Mouse (Mus musculus) spleen, adult 2 months (tissue): Measurements from ENCODE around the gene Prl3d1. TPM values are rescaled to one million over a fixed set of nuclear protein-coding genes. Genes with fewer than 3 reads are reported as not detected.
"Not testable (repeated sequence)": the region's sequence is repeated elsewhere in the genome, so short reads cannot be mapped to it uniquely, and the experiment has no call there.

Experiments used
- DNase-seq, 2 experiments: peaks; one replicate each; pipeline versions ENCODE4 v3.0.0 to v3.0.0-alpha.2; 2012 to 2021; ENCODE audit warnings: low spot score in 2 of 2, low read depth in 1 of 2
- H3K27ac ChIP-seq: fragments of 200-500 bp; 2 replicates; pipeline ENCODE4 v1.5.1; 2012; ENCODE audit warnings: low read length, inconsistent platforms; ENCODE audit not compliant: insufficient read depth
- H3K27me3 ChIP-seq: fragments of 200-500 bp; 2 replicates; pipeline ENCODE4 v1.6.1; 2012; ENCODE audit warnings: mild to moderate bottlenecking, moderate library complexity, low read length, inconsistent platforms; ENCODE audit not compliant: control insufficient read depth, insufficient read depth
- H3K36me3 ChIP-seq: fragments of 200-500 bp; 2 replicates; pipeline ENCODE4 v1.6.1; 2012; ENCODE audit warnings: mild to moderate bottlenecking, low read length, inconsistent platforms; ENCODE audit not compliant: control insufficient read depth, insufficient read depth
- H3K4me1 ChIP-seq: fragments of 200-500 bp; 2 replicates; pipeline ENCODE4 v1.6.1; 2011; ENCODE audit warnings: inconsistent platforms; ENCODE audit not compliant: control insufficient read depth, insufficient read depth, insufficient read length
- H3K4me3 ChIP-seq: fragments of 200-500 bp; 2 replicates; pipeline ENCODE4 v1.5.1; 2011; ENCODE audit warnings: mild to moderate bottlenecking, inconsistent platforms; ENCODE audit not compliant: insufficient read depth, insufficient read length; ENCODE audit errors: extremely low read depth
- CTCF ChIP-seq: fragments of 200-500 bp; IDR thresholded peaks from 2 replicates; pipeline ENCODE4 v1.5.1; 2011; ENCODE audit warnings: mild to moderate bottlenecking, inconsistent platforms; ENCODE audit not compliant: insufficient read depth, insufficient read length, insufficient replicate concordance; ENCODE audit errors: extremely low read depth
- POLR2A ChIP-seq: fragments of 200-500 bp; IDR thresholded peaks from 2 replicates; pipeline ENCODE4 v1.6.1; 2011; ENCODE audit warnings: low read depth, low read length, inconsistent platforms
- WGBS: fragments of 180-500 bp; shearing (Covaris S2); methylation state at CpG from one replicate; pipeline ENCODE4 v1.1.7; 2018; 5-methylcytosine and 5-hydroxymethylcytosine counted together
- polyA plus RNA-seq: library from polyadenylated mRNA; depleted of rRNA; stranded (reverse); fragments of >200 nt; gene quantifications from 2 replicates; pipeline ENCODE4 v1.2.3, GENCODE M21; 2012; rRNA removed

Prl3d1 gene
- not detected in 2 replicates for polyA plus RNA-seq

DNA sequence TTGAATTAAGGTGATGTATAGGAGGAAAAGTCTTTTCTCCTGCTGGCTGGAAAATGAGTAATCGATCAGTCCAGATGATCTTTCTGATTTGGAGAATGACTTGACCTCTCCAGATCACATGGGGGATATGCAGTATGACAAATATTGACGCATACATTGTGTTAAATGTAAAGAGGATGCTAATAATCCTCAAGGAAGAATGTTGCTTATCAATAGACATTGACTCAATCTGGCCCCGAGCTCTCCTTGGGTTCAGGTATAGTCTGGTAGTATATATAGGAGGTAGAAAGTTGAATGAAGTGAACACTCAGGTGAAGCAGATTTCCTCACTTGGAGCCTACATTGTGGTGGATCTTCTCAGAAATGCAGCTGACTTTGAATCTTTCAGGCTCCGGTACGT lies at the start of gene Prl3d1:
Gene Prl3d1 (plus strand): TSS at position 301 of the 400 bp plus-strand sequence.
- H3K27ac ChIP-seq, H3K4me3 ChIP-seq, H3K36me3 ChIP-seq, H3K4me1 ChIP-seq, H3K27me3 ChIP-seq, DNase-seq: not testable (repeated sequence)
- 85% methylated on average over 5 of the region's 5 CpGs for WGBS

DNA sequence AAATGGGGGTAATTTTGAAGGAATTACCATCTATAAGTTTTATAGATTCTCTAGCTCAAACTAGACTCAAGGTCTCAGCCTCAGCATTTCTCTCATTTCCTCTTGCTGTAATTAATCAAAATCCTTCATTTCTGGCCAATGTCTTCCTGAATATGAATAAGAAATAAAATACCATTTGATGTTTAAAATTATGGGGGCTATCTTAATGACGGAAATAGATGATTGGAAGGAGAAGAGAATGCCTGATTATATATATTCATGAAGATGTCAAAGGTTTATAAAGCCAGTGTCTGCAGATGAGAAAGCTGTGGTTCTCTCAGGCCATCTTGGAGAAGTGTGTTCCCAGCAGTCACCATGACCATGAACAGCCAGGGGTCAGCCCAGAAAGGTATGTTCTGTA lies 36.7 kb upstream of the Prl3d1 start, which contains the start of gene Prl:
Gene Prl (plus strand): TSS at position 301 of the 400 bp plus-strand sequence.
- no peaks in the 10 kb centered on the region for H3K4me1 ChIP-seq
- DNase-seq, result no peak
- TF ChIP-seq CTCF, result no peak
- no peaks in the 10 kb centered on the region for H3K36me3 ChIP-seq
- no peaks in the 10 kb centered on the region for H3K27me3 ChIP-seq
- H3K4me3 ChIP-seq, result no peak within 1 kb of the TSS
- no peak within 1 kb of the TSS for H3K27ac ChIP-seq
- 81% methylated on average over 1 of the region's 1 CpGs for WGBS

DNA sequence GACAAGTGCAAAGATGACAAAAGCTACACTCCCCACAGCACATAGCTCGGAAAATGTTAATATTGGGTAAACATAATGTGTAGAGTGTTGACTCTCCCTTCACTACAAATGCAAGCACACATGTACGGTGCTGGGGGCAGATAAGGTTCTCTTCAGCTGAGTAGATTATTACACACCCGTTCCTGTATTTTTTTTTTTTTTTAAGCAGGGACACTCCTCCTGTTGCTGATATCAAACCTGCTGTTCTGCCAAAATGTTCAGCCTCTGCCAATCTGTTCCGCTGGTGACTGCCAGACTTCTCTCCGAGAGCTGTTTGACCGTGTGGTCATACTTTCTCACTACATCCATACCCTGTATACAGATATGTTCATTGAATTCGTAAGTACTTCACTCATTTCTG lies 34.8 kb upstream of the Prl3d1 start:
- TF ChIP-seq CTCF, result no peak
- TF ChIP-seq POLR2A, result no peak
- 91% methylated on average over 7 of the region's 7 CpGs for WGBS
- Histone ChIP-seq H3K4me1 (no peaks in the 10 kb centered on the region), H3K27me3 (no peaks in the 10 kb centered on the region), H3K36me3 (no peaks in the 10 kb centered on the region), H3K4me3 (no peak overlapping the region), H3K27ac (no peak overlapping the region)
- DNase-seq, result no peak

DNA sequence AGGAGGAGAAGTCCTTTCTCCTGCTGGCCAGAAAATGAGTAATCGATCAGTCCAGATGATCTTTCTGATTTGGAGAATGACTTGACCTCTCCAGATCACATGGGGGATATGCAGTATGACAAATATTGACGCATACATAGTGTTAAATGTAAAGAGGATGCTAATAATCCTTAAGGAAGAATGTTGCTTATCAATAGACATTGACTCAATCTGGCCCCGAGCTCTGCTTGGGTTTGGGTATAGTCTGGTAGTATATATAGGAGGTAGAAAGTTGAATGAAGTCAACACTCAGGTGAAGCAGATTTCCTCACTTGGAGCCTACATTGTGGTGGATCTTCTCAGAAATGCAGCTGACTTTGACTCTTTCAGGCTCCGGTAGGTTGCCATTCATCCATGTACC lies 27.4 kb downstream of the Prl3d1 start, which contains the start of gene Prl3d2:
Gene Prl3d2 (plus strand): TSS at position 301 of the 400 bp plus-strand sequence.
- not testable (repeated sequence) for H3K36me3 ChIP-seq, H3K4me3 ChIP-seq
- WGBS, result 87% methylated on average over 4 of the region's 4 CpGs

DNA sequence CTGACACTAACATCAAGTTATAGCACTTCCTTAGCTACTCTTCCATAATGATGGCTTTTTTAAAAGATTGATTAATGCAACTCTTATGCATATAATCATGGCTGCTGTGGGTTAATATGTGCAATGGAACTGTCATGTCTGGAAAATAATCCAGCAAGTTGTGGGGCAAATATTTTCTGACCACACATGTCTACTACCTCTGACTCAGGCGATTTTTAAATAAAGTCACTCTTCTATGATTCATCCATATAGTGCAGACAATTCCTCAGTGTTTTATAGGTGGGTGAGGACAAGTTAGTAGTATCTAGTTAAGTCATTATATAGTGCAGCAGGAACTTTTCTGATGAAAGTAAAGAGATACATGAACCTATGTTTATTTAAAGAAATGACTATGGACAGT lies 54.3 kb downstream of the Prl3d1 start:
- H3K27me3 ChIP-seq, result no peaks in the 10 kb centered on the region
- H3K4me3 ChIP-seq, result no peak overlapping the region
- H3K4me1 ChIP-seq, result no peaks in the 10 kb centered on the region
- H3K27ac ChIP-seq, result no peak overlapping the region
- H3K36me3 ChIP-seq, result no peaks in the 10 kb centered on the region
- 57% methylated on average over 1 of the region's 1 CpGs for WGBS
- TF ChIP-seq CTCF, result no peak
- no peak for TF ChIP-seq POLR2A
- DNase-seq, result no peak

More for the DNA sequence above, 27.4 kb downstream of the Prl3d1 start, which contains the start of gene Prl3d2:
- not testable (repeated sequence) for H3K4me1 ChIP-seq, H3K27ac ChIP-seq, H3K27me3 ChIP-seq, DNase-seq

Other genes with a start within 250 kb of the Prl3d1 start
- gene Prl, start 36.6 kb upstream of the Prl3d1 start, polyA plus RNA-seq, result not detected in 2 replicates
- gene Prl3d2, start 27.5 kb downstream of the Prl3d1 start, polyA plus RNA-seq, result not detected in 2 replicates
- not detected in 2 replicates for gene Prl3d3, start 62.6 kb downstream of the Prl3d1 start, polyA plus RNA-seq
- not detected in 2 replicates for gene Prl3c1, start 102.5 kb downstream of the Prl3d1 start, polyA plus RNA-seq
- not detected in 2 replicates for gene Prl3b1, start 147.7 kb downstream of the Prl3d1 start, polyA plus RNA-seq
- not detected in 2 replicates for gene Prl3a1, start 165.2 kb downstream of the Prl3d1 start, polyA plus RNA-seq
- gene Prl6a1, start 218.4 kb downstream of the Prl3d1 start, polyA plus RNA-seq, result not detected in 2 replicates